ENCODE assay signal across 8 mouse cellular contexts in genomic region chr2:30124472-30125274, GRCm38 (mm10). TPM values are rescaled to one million over a fixed set of nuclear protein-coding genes. Genes with fewer than 3 reads are reported as not detected.
DNase-seq lines count a peak whose midpoint lies in the region; ATAC-seq lines count a peak whose summit lies in the region.

TSS of gene Zer1 (minus strand) at chr2:30124585.

- H3K9ac ChIP-seq in hindbrain, embryonic 11.5 days (ENCODE audit: low read depth, low read length), result peak within 1 kb of the TSS; percentile 86

- H3K27ac ChIP-seq in hindbrain, embryonic 11.5 days (ENCODE audit: low read depth, low read length), result peak within 1 kb of the TSS; percentile 67

- H3K9me3 ChIP-seq in hindbrain, embryonic 11.5 days (ENCODE audit: control insufficient read depth, low read length), result no peaks in the 10 kb centered on the region

- H3K4me1 ChIP-seq in hindbrain, embryonic 11.5 days (replicated peaks; ENCODE audit: control insufficient read depth, insufficient read depth, low read length), result 0 out of 2 replicates have a peak, but pooled peaks cover 3% of the 10 kb centered on the region

- 12% methylated on average over 31 of the region's 31 CpGs for WGBS in hindbrain, embryonic 11.5 days

- peak within 1 kb of the TSS; percentile 62 for H3K4me3 ChIP-seq in hindbrain, embryonic 11.5 days (ENCODE audit: low read depth, low read length)

- H3K36me3 ChIP-seq in hindbrain, embryonic 11.5 days (ENCODE audit: control insufficient read depth, insufficient read depth, low read length), result no peaks in the 10 kb centered on the region

- no peaks in the 10 kb centered on the region for H3K27me3 ChIP-seq in hindbrain, embryonic 11.5 days (ENCODE audit: control insufficient read depth, insufficient read depth, low read length)

- peak; percentile 91 for DNase-seq in MN1 (ENCODE audit: low spot score)
- DNase-seq in cerebellum, adult 9-10 months, result peak; percentile 94
- peak; percentile 91 to 94 for DNase-seq in frontal cortex, adult 2 months (ENCODE audit: extremely low spot score in 1 of 2, low spot score in 1 of 2)
- DNase-seq in hindbrain, embryonic 11.5 days (ENCODE audit: low spot score), result peak; percentile 93
- peak; percentile 95 to 96 for DNase-seq in layer of hippocampus, postnatal 10 days (ENCODE audit: low spot score in 2 of 2)
- DNase-seq in lung, postnatal 10 days, result peak; percentile 98
- DNase-seq in ovary, postnatal 36 days (ENCODE audit: low spot score), result peak; percentile 95
- DNase-seq in thymus, postnatal 25 days, result peak; percentile 93

- ATAC-seq in hindbrain, embryonic 11.5 days (ENCODE audit: low FRiP score), result peak; percentile 94

- peak within 1 kb of the TSS; percentile 87 for H3K4me2 ChIP-seq in hindbrain, embryonic 11.5 days (replicated peaks; ENCODE audit: low read depth, low read length)

RNA-seq across cellular contexts. Expression of gene Zer1, which starts in this region (rescaled TPM):
- polyA plus RNA-seq in frontal cortex, adult 2 months (2012; rRNA removed), result 146 and 169 TPM in 2 replicates
- polyA plus RNA-seq in hindbrain, embryonic 11.5 days (2014; fragmentation: Nextera tagmentation; extraction: Ambion mirVana), result 6.5 and 9.3 TPM in 2 replicates
- total RNA-seq in layer of hippocampus, postnatal 10 days (2021), result 100 to 1,000 TPM; 121 to 126 TPM

Comparison
In these comparisons a context has a peak if more than half of its experiments do, and no peak if none do; other contexts are left out.
1. Peak in every context shown above with its lines: DNase-seq, ATAC-seq, H3K4me3 ChIP-seq and H3K27ac ChIP-seq.
2. RNA of gene Zer1 (polyA plus RNA-seq): 146 to 169 TPM in frontal cortex, adult 2 months; 6.5 to 9.3 TPM in hindbrain, embryonic 11.5 days; every median in the first group is over 10 times any median in the second.